Mouse (Mus musculus) A20 (cell line): ENCODE results near the gene Avpr1a.

Experiments used
- DNase-seq: peaks from one replicate; pipeline ENCODE4 v3.0.0-alpha.2; 2011; ENCODE audit warnings: low read depth, low spot score

Avpr1a gene

DNA sequence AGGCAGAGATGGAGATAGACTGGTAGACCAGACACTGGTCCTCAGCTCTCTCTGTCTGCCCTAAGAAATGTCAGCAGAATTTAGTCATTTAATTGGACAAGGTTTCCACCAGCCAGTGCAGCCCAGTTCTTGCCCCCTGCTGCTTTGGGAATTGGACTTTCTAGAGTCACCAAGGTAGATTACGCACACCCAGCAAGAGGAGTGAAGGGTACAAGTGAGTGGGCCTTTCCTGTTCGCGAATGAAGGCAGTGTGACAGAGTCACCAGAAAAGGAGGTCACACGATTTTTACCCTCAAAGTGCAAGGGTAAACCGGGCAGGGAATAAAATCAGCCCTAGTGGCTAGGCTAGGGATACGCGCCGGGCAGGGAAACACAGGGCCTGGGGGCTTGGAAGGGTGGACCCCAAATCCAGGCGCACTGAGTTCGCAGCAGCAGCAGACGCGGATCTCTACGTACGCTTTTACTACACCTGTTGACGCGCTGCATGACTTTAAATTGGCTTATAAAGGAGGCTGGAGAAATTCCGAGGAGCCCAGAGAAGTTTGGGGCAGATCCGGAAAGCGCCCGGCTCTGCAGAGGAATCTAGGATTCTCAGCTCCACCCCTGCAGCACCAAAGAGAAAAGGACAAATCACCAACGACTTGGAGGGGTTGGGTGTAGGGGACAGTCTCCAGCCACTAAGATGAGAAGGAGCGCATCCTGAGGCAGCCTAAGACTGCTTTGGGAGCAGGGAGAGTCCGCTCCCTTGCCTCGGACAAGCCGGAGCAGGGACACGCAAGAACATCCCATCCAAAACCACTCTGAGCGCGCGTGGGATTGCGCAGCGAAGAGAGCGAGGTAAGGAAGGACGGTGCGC, at the start of gene Avpr1a:
Gene Avpr1a (plus strand): TSS at position 639 of the 856 bp plus-strand sequence.
- DNase-seq: no peak

DNA sequence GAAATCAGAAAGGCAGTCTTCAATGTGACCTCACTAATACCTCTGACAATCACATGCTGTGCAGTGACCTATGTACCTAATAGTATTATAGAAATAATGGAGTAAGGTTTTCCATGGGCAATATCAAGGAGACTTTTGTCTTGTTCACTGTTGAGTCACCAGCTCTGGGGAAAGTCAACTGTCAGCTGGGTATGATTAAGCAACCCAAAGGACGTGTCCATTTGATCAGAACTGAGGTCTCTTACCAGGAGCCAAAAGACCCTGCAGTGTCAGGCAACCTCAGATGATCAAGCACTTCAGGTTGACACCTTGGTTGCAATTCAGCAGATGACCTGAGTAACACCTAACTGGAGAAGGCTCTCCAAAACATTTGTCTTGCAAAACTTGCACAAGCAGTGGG, 46.0 kb upstream of the Avpr1a start:
- no peak for DNase-seq

DNA sequence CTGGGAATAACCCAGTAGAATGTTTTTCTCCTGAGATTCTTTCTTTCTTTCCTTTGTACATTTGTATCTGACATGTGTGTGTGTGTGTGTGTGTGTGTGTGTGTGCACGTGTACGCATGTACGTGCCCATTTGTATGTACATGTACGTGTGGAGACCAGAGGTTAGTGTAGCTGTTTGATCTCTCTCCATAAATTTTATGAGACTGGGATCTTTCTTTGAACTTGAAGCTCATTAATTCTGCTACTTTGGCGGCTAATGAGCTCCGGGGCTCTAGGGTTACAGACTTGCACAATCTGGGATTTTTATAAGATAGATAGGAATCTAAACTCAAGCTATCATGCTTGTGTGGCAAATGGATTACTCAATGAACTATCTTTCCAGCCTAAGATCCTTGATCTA, 42.0 kb upstream of the Avpr1a start:
- no peak for DNase-seq

DNA sequence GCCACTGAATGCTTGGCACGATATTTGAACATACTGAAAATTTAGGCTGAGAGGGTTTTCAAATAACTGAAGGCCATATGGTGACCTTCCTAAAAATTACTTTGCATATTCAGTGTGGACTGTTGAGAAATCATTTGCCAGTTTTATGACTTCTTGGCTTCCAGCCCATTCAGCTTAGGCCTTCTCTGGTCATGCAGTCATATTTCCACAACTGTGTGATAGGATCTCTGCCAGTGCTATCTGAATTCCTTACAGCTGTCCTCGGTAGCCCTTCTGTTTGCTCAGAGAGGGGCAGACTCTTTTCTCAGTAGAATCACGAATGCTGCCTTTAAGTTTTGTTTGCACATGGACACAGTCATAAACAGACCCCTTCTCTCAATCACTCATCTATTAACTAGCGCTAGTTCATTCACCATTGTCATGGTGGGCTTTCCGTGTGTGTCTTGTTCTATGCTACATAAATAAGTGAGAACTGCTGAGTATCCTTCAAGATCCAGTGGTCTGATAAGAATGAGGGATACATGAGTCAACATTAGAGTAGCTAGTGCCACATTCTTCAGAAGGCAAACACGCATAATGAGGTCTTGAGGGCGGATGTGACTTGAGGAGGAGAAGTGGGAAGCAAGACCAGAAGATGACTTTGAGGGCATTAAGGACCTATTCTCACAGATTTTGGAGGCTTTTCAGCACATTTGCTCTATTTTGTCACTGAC, 39.4 kb upstream of the Avpr1a start:
- no peak for DNase-seq

DNA sequence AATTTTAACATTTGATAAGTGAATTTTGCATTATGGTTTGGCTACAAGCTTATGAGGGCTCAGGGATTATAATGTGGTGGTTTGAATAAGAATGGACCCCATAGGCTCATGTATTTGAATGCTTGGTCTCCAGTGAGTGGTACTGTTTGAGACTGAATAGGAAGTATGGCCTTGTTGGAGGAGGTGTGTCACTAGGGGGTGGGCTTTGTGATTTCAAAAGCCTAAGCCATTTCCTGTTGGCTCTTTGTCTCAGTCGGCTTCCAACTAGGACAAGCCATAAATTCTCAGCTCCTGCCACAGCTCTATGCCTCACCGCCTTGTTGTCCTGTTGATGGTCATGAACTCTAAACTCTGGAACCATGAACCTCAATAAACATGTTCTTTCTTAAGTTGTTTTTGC, 37.5 kb upstream of the Avpr1a start:
- no peak for DNase-seq

DNA sequence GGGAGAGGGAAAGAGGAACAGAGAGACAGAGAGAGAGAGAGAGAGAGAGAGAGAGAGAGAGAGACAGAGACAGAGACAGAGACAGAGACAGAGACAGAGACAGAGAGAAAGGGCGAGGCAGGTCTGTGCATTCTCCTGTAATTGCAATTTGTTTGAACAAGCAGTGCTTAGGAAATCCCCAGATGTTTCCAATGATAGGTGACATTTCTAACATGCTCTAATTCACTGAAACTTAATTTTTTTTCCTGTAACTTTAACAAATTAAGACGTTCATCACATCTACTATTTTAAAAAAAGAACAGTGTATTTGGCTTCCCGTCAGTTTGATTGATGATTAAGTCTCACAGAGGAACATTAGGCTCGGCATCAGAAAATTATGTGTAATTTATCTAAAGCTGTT, 15.6 kb upstream of the Avpr1a start:
- DNase-seq: peak; percentile 50

DNA sequence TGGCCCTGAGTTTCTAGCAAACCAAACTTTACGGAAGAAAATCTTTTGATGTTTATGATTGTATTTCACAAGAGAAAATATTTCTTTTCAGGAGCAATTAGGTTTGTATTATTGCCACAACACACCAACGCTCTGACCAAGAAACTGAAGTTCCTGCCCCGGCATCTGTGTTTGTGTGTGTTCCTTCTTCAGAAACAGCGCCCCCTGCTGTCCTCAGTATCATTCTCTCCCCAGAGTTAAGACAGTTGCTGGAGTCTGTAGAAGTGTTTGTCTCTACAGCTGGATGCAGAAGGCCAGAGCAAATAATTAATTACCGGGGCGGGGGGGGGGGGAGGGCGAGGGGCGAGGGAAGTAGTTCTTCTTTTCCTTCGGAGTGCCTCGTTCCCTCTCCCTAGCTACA, 1.0 kb upstream of the Avpr1a start:
- peak; percentile 69 for DNase-seq

DNA sequence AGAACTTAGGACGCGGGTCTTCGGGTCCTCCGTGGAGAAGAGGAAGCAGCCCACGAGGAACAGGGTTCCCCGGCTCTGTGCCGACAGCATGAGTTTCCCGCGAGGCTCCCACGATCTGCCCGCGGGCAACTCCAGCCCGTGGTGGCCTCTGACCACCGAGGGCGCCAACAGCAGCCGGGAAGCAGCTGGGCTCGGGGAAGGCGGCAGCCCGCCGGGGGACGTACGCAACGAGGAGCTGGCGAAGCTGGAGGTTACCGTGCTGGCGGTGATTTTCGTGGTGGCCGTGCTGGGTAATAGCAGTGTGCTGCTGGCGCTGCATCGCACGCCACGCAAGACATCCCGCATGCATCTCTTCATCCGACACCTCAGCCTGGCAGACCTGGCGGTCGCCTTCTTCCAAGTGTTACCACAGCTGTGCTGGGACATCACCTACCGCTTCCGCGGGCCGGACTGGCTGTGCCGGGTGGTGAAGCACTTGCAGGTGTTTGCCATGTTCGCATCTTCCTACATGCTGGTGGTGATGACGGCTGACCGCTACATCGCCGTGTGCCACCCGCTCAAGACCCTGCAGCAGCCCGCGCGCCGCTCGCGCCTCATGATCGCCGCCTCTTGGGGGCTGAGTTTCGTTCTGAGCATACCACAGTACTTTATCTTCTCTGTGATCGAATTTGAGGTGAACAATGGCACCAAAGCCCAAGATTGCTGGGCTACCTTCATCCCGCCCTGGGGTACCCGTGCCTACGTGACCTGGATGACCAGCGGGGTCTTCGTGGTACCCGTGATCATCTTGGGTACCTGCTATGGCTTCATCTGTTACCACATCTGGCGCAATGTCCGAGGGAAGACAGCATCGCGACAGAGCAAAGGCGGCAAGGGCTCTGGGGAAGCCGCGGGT, 665 bp downstream of the Avpr1a start:
- DNase-seq: no peak

DNA sequence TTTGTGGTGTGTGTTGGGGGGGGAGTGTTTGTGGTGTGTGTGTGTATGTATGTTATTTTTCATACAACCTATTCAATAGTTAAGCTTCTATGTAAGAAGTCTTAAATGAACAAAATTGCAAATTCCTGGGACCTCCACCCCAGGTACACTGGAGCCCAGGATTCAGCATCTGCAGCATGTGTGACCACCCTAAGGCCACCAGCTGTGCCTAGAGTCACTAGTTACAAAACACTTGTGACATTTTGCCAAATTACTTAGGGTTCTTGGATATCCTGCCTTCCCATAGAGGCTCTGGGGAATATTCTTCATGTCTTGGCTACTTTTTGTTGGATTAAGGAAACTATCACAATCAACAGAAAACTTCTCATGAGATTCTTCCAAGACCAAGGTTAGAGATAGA, 1.6 kb downstream of the Avpr1a start:
- DNase-seq: no peak

DNA sequence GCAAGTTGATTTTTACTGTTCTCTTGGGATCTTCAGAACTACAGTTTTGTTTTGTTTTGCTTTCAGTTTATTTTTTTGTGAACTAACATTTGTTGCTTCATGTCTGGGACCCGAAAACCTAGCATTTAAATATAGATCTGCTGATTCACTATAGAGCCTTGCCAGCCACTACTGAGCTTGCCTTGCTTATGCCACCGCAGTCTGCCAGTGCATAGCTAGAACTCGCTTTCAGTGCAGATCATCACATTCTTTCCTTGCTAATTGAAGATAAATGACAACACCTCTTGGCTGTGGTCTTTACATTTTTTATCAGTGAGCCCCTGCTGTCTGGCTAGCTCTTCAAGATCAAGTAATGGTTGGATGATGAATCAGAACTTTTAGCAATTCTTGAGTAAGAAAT, 5.2 kb downstream of the Avpr1a start:
- peak; percentile 29 for DNase-seq

DNA sequence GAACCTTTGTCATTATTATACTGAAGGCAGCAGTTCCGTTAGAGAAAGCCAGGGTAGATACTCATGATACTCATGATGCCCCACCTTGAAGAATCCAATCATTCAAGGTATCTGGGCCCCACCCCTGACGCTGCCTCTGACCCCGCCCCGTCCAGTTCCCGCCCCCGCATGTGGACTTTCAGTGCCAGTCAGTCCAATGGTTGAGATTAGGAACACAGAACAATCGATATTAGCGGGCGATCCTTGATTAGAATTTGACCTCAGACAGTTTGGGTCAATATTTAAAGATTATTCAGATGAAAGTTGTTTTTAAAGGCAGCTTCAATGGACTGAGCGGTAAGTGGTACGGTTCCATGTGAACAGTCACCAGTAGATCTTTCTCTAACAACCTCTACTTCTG, 7.5 kb downstream of the Avpr1a start:
- no peak for DNase-seq

DNA sequence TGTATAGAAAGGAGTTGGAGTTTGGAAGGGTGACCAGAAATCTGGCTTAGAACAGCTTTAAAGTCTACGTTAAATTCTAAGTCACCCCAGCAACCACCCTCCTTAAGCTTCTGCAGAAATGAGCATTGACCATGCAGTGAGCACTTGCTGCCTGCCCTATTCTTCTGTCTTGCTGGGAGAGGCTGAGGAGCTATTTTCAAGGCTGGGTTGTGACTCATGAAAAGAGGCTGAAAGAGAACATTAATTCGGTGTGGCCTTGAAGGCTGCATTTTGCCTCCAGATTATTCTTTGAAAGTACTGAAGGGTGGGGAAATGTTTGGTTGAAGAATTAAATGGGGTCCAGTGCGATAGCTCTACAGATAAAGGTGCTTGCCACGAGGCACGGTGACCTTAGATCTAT, 28.5 kb downstream of the Avpr1a start:
- no peak for DNase-seq

DNA sequence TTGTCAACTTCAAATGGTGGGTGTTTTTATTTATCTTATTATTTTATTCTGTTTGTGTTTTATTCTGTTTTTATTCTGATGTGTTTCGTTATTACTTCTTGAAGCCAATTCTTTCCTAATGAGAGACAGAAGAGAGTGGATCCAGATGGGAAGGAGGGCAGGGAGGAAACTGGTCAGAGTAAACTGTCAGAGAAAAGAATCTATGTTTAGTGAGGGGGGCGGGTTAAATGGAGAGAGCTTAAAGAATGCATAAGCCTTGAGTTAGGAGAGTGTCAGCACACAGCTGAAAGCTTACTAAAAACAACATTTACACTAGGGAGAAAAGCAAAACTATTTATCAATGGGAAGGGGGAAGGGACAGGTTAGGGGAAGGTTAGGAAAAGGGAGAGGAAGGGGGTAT, 50.3 kb downstream of the Avpr1a start:
- no peak for DNase-seq

DNA sequence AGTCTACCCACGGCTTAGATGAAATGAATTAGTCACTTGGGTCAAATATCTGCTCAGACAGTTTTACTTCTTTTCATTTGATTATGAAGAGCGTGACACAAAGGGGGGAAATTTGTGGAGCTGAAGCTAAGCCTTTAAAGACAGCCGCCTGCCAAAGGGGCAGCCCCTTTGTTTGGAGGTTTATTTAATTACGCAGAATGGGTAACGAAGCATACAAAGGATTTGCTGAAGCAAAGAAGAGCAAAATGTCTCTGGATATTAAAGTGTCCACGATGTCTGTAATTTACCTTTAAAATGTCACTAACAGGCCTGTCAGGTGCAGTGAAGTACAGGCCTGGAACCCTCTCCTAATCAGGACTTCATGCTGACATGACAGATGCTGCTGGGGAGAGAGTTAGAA, 51.0 kb downstream of the Avpr1a start:
- peak; percentile 91 for DNase-seq
